Mouse (Mus musculus) ovary, postnatal 10 days (tissue): ENCODE results near the gene Glg1.
"Not testable (repeated sequence)": the region's sequence is repeated elsewhere in the genome, so short reads cannot be mapped to it uniquely, and the experiment has no call there.

Experiments used
- DNase-seq: peaks from one replicate; pipeline ENCODE4 v3.0.0; 2022; ENCODE audit warnings: low spot score

Glg1 gene

DNA sequence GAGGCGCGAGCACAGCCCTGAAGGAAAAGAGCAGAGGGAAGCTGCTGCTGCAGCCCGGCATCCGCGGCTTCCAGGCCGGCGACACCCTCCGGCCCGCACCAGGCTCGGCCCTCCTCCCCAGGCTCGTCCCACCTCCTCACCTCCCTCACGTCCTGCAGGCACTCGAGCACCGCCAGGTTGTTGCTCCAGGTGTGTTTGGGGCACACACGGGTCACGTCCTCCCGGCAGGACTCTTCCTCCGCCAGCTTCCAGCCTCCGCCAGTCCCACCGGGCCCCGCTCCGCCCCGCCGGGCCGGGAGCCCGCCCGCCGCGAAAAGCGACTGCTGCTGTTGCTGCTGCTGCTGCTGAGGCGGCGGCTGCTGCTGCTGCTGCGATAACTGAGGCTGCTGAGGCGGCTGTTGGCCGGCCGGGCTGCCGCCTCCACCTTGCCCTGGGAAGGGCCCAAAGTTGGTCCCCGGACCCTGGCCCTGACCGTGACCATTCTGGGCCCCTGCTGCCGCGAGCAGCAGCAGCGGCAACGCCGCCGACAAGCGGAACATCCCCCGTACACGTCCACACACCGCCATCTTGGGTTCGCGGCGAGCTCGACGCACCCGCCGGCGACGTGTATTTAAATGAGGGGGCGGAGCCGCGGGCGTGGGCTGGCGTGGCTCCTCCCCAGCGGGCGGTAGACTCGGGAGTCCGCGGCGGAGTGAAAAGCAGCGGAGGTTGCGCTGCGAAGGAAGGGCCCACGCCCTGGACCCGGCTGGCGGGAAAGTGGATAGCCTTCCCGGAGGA lies at the start of gene Glg1:
Gene Glg1, minus strand, starts transcription at position 586 of the 777 bp plus-strand sequence.
- peak; percentile 90 for DNase-seq

DNA sequence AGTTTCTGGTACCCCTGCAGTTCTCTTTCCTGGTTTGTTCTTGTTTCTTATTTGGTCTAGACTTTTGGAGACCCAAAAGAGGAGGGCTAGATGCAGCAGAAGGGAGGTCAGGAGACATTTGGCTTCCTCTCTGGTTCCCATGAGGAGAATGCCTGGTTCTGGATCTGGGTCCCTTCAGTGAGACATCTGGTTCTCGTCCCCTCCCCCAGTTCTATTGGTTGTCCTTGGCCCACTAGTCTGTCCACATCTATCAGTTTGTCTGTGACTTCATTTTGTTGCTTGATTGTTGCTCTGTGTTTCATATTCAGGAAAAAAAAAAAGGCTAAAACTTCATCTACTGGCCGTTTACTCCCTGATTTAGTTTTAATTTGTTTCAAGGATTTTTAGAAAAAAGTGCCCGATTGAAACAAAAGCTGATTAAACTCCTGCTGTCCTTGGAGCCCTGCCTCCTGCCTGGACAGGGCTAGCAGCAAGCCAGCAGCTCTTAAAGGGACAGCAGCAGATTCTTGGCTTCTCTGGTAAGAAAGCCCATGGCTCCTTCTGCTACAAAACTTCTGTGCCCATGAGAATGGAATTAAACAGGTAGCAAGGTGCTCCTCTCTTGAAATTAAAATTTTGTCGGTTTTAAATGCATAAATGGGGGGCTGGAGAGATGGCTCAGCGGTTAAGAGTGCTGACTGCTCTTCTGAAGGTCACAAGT lies 46.2 kb upstream of the Glg1 start:
- no peak for DNase-seq

DNA sequence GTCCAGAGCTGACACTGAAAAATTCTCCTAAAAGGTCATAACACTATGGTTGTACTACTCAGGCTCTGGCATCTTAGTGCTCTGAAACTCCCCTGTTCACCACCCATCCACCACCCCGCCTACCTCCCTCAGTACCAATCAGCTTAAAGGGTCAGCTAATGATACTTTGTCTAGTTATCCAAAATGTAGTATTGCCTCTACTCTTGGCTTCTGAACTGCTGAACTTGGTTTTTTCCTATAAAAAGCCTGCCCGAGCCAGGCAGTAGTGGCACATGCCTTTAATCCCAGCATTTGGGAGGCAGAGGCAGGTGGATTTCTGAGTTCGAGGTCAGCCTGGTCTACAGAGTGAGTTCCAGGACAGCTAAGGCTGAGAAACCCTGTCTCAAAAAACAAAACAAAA lies 45.3 kb upstream of the Glg1 start:
- no peak for DNase-seq

DNA sequence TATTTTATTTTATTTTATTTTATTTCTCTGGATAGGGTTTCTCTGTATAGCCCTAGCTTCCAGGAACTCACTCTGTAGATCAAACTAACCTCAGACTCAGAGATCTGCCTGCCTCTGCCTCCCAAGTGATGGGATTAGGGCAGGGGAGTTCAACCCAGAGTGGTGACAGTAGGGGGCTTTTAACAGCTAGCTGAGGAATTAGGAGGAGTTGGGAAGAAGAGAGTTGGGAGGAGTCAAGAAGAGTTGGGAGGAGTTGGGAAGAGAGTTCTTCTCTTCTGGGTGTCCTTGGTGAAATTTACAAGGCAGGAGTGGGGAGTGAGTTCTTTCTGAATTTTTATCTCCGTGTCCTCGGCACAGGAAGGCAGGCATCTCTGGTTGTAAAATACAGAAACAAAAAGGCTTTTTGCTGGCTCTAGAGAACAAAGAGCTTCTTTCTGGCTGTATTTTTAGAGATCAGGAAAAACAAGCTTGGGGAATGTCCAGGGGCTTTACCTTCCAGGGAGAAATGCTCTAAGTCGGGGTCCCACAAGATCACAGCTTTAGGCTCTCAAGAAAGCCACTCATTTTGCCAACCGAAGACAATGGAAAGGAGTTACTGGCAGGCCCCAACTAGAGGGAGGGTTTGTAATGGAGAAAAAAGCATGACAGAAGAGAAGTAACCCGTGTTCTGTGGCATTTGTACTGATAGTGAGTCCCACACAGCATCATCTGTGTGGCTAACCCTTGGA lies 44.2 kb upstream of the Glg1 start:
- not testable (repeated sequence) for DNase-seq

DNA sequence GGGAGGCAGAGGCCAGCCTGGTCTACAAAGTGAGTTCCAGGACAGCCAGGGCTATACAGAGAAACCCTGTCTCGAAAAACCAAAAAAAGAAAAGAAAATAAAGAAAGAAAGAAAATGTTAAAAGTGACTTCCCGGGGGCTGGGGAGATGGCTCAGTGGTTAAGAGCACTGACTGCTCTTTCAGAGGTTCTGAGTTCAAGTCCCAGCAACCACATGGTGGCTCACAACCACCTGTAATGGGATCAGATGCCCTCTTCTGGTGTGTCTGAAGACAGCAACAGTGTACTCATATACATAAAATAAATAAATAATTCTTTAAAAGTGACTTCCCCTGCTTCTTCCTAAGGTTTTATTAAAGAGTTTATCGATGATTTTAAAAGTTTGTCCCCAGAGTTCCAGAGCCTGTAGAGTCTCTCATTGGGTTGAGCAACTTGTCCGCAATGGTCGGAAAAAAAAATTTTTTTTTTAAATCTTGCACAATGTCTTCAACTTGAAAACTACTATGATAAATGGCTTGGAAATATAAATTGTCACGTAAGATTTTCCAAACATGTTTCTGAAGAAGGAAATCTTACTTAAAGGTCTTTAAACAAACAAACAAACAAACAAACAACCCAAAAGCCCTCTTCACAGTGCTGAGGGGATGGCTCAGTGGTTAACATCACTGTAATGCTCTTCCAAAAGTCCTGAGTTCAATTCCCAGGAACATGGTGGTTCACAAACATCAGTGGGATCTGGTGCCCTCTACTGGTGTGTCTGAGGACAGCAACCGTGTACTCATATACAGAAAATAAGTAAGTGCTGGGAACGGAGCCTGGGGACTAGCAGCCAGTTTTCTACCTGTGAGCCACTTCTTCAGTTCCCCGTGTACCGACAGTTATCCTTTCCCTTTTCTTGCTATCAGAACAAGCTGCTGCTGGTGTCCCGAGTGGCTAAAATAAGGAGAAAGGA lies 41.9 kb upstream of the Glg1 start:
- no peak for DNase-seq

DNA sequence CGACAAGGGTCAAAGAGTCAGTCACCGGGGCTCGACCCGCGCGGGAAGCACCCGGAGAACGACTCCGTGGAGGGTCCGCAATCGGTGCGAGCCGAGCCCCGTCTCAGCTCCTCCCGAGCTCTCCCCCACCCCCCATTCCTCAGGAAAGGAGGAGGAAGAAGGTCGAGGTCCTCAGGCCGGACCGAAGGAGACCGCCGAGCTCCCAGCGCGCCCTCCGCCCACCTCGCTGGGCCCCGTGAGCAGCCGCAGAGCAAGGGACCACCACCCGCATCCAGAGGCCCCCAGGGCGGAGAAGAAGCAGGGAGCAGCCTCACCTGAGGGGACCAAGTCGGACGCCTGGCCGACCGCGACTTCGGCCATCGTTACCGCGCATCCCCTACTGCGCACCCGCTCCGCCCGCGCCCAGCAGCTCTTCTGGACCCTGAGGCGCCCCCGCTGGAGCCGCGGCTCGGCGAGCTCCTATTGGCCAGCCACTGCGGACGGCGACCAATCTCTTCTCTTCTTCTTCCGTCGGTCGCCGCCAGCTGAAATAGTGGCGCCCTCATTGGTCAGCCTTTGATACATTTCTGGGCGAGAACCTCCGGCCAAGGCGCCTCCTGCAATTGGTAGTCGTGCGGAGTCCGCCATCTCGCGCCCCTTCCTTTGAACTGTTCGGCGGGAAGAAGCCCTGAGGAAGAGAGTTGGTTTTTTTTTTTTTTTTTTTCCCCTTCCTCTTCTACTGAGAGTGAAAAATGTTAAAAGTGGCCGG lies 41.0 kb upstream of the Glg1 start, which contains the start of gene Rfwd3:
Gene Rfwd3, minus strand, starts transcription at position 402 of the 748 bp plus-strand sequence.
- DNase-seq: peak; percentile 83

DNA sequence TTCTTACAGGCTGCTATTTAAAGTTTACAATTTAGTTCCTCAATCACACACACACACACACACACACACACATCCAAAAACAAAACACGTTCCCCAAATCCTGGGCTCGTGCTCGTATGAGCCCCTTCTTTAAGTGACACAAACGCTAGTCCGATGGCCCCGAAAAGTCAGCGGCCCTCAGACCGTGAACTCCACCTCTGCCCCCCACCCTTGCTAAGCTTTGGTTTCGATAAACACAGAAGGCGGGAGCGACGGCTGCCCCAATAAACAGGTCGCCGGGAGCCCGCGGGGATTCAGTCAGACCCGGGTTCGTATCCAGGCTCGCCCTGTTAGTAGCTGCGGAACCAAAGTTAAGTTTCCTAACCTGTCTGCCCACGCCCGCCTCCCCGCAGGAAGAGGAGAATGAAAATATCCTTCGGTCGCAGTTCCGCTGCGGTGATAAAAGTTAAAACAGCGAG lies 40.4 kb upstream of the Glg1 start:
- peak; percentile 17 for DNase-seq

DNA sequence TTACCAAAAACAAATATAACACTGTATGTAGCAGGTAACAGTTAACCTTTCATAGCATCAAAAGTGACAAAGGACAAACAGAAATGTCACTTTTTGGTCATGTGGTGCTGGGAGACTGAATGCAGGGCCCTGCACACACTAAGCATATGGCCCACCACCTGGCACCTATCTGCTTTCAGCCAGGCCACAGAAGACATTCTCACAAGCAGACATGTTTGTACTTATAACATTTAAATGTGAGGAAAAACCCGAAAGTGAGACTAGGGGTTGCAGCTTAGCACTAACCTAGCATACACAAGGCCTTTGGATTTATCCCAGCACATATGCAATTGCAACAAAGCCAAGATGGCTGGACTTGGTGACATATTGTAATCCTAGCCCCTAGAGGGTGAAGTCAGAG lies 39.0 kb upstream of the Glg1 start:
- DNase-seq: no peak

DNA sequence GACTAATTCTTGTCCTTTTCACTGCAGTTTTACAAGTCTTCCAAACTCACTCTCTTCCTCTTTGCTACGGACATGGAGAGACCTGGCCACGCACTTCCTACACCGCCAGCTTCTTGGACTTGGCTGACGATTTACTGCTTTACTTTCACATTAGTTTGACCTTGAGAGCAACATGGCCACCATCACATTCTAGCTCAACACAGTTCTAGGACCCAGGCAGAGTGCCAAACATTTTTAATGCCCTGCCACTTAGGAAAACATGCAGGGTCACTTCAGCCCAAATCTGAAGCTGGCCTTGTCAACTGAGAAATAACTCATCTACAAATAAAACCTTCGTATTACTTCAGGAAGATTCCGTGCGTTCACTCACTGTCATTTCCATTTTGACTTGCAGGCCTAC lies 32.7 kb upstream of the Glg1 start:
- no peak for DNase-seq

DNA sequence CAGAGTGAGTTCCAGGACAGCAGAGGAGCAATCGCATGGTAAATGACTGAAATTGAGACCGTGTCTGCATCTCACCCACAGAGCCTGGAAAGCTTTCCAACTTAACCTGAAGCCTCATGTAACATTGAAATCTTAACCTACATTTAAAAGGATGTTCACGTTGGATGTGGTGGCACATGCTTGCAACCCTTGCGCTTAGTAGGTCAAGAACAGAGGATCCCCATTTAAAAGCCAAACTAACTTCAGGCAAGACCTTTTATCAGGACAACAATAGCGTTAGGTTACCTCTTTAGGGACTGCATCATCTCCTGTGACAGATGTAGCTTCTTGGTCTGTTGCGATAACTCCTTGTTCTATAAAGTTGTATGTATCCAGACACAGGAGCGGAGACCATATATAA lies 31.6 kb upstream of the Glg1 start:
- DNase-seq: no peak

DNA sequence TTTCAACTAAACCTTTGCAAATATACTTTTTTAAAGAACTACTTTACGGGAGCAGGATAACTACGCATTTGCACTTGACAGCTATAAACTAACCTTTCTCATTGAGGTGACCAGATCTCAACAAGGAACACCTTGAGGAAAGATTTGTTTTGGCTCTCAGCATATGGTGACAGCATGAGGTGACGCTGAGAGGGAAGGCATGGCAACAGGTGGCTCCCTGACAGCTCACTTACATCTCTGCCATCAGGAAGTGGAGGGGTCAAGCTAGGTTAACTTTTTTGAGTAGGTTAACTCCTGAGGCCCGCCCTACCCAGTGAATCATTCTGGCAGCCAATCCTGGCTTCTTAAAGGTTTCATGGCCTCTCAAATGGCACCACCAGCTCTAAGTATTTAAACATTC lies 26.6 kb upstream of the Glg1 start:
- DNase-seq: no peak

DNA sequence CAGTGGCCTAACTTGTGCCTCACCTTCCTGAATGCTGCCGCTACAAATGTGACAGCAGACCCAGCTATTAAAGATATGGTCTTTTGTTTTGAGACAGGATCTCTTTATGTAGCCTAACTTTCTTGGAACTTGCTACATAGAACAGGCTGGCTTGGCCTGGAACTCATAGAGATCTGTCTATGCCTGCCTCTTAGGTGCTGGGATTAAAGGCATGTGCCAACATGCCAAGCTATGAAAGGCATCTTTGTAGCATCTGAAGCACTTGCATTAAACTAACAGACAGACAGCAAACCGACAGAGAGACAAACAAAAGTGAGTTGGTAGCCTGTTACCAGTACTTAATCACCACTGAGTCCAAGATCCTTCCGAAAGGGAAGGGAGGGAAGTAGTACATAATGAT lies 23.1 kb upstream of the Glg1 start:
- no peak for DNase-seq

DNA sequence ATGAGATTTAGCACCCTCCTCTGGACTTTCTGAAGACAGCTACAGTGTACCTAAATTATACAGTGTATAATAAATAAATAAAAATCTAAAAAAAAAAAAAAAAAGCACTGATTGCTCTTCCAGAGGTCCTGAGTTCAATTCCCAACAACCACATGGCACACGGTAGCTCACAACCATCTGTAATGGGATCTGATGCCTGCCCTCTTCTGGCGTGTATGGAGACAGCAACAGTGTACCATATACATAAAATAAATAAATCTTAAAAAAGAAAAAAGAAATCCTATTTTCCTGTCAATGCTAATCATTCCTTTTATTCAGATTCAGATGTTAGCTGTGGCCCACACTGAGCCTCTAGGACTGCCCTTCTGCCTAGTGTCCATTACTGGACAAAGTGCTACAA lies 9.3 kb upstream of the Glg1 start:
- DNase-seq: no peak

DNA sequence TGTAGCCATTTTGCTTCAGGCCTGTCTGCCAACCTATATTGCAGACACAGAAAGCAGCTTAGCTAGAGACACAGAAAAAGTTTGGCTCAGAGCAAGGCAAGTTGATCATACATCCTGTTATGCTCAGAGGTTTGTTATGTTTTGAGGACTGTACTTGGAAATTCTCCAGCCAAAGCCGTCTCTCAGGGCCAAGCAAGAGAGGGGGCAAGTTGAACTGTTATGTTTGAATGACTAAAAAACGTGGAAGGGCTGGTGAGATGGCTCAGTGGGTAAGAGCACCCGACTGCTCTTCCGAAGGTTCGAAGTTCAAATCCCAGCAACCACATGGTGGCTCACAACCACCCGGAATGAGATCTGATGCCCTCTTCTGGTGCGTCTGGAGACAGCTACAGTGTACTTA lies 7.1 kb upstream of the Glg1 start:
- DNase-seq: not testable (repeated sequence)

DNA sequence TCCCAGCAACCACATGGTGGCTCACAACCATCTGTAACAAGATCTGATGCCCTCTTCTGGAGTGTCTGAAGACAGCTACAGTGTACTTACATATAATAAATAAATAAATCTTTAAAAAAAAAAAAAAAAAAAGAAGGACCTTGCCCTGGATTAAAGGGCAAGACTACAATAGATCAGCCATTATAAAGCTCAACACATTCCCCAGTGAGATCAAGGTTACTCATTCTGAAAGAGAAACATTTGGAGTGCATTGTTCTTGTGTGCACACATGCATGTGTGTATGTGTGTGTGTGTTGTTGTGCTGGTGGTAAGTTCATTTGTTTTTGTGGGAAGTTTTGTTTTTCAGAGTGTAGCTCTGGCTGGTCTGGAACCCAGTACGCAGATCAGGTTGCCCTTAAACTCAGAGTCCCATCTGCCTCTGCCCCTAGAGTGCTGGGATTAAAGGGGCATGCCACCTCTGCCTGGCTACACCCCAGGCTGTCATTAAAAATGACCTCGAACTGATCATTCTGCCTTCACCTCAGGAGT lies 5.7 kb upstream of the Glg1 start:
- no peak for DNase-seq

DNA sequence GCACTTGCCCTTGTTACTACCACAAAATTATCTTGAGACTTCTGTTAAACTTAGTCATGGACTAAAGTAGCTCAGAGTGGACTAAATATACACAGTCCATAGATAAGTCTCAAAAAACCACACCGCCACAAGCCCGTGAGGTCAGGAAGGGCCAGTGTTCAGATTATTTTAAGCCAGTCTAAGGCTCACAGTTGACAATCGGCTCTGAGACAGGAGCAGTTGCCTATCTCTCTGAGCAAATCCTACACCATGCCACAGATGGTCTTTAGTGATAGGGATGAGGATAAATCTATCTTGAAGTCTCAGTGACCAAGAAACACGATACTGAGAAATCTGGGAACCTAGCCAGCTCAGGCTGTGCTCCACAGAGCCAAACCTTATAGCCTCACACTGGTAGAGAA lies 3.0 kb upstream of the Glg1 start:
- no peak for DNase-seq

DNA sequence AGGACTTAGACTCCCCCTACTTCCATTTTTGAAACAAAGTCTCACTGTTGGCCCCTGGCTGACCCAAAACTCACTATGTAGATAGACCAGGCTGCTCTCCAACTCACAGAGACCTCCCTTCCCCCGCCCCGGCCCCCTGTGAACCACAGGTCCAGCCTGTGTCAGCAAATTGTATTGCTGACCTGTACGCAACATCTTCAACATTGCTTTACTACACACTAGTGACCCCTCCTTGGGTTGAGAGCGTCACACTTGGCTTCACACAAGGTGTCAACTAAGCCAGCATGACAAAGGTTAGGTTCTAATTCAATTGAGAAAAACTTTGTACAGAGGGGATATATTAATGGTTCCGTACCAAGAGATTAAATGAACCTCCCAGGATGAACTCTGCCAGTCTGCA lies 1.2 kb upstream of the Glg1 start:
- DNase-seq: no peak

DNA sequence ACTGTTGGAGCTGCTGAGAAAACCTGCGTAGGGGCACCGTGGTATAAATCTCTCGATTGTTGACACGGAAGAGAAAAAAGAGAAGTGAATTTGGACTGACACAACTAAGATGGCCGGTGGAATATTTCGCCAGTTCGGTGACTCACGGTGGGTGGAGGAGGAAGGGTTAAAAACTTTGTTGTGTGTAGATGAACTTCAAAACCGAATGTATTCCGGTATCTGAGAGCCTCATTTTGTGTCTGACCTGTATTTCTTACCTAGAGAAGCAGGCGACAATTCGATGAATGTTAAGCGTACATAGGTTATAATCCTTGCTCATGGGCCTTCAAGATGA lies 359 bp upstream of the Glg1 start:
- no peak for DNase-seq

DNA sequence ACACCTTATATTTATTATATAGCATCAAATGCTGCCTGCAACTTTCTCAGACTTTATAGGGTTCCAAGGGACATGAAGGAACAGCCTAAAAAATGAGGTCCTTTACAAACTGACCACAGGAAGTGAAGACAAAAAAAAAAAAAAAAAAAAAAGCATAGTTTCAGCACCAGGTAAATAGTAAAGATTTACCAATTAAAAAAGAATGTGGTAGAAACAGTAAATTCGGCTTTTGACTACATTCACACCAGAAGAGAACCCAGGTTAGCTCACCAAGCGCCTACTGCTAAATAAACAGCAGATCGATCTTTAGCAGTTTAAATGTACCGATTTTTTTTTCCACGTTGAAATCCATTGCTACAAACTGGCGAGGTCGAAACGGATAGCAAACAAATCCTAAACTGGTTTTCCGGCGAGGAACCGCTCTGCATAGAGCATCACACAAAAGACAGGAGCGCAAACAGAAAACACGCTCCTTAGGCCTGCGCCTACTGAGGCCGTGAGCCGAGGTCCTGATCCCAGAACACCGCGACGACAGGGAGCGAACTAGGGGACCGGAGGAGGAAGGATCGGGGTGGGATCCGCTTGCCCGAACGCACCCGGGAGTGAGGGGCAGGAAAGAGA lies 896 bp downstream of the Glg1 start:
- no peak for DNase-seq

DNA sequence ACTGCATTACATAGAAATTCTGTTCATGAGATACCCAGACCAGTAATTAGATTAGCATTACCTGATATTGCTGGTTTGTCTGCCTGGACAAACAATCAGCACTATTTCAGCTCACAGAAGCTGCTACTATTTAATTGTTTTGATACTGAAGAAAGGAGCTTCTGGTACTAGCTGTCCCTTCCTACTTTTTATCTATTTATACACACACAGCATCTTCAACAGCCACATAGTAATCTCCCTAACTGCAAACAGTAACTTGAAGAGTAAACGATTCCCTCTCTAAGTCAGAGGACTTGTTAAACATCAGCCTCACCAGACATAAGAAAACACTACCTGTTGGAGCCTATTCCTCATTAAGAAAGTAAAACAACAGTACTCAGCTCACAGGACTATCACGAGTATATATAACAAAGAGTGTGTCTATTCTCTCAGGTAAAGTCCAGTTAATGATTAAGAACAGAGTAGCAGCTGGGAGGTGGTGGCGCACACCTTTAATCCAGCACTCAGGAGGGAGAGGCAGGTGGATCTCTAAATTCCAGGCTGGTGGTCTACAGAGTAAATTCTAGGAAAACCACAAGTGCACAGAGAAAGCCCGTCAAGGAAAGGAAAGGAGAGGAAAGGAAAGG lies 6.4 kb downstream of the Glg1 start:
- DNase-seq: no peak
